Mouse (Mus musculus): ENCODE results near the gene Nyap2.
"Not testable (repeated sequence)": the region's sequence is repeated elsewhere in the genome, so short reads cannot be mapped to it uniquely, and the experiment has no call there.

Gene Nyap2

GRCm38 (mm10) chr1:81173303-81173702, 96.6 kb downstream of the Nyap2 start:
- in situ Hi-C loops (cut with MboI; ENCODE audit: unreplicated experiment in 2 of 2): no loop called here

- in situ Hi-C loops (cut with MboI; ENCODE audit: unreplicated experiment in 2 of 2): no loop called here
These were observed 103.0 kb downstream of the Nyap2 start for GRCm38 (mm10) chr1:81179725-81180124.

- in situ Hi-C loops (cut with MboI; ENCODE audit: unreplicated experiment in 2 of 2): no loop called here
These were observed 103.9 kb downstream of the Nyap2 start for GRCm38 (mm10) chr1:81180686-81181085.

GRCm38 (mm10) chr1:81209536-81209935, 132.8 kb downstream of the Nyap2 start:
- in situ Hi-C loops (cut with MboI; ENCODE audit: unreplicated experiment in 2 of 2): no loop called here

- in situ Hi-C loops (cut with MboI; ENCODE audit: unreplicated experiment in 2 of 2): no loop called here
These were observed 134.7 kb downstream of the Nyap2 start for GRCm38 (mm10) chr1:81211491-81211890.

- in situ Hi-C loops (cut with MboI; ENCODE audit: unreplicated experiment in 2 of 2): no loop called here
These were observed 143.0 kb downstream of the Nyap2 start for GRCm38 (mm10) chr1:81219790-81220189.

GRCm38 (mm10) chr1:81231759-81232406, 155.1 kb downstream of the Nyap2 start:
- in situ Hi-C loops (cut with MboI; ENCODE audit: unreplicated experiment in 2 of 2): no loop called here

GRCm38 (mm10) chr1:81232407-81232789, 155.6 kb downstream of the Nyap2 start:
- in situ Hi-C loops (cut with MboI; ENCODE audit: unreplicated experiment in 2 of 2): not testable (repeated sequence)

- in situ Hi-C loops (cut with MboI; ENCODE audit: unreplicated experiment in 2 of 2): no loop called here
These were observed 171.9 kb downstream of the Nyap2 start for GRCm38 (mm10) chr1:81248447-81249205.

- in situ Hi-C loops (cut with MboI; ENCODE audit: unreplicated experiment in 2 of 2): no loop called here
These were observed 173.3 kb downstream of the Nyap2 start for GRCm38 (mm10) chr1:81250068-81250467.

- in situ Hi-C loops (cut with MboI; ENCODE audit: unreplicated experiment in 2 of 2): no loop called here
These were observed 189.7 kb downstream of the Nyap2 start for GRCm38 (mm10) chr1:81266441-81266840.

- in situ Hi-C loops (cut with MboI; ENCODE audit: unreplicated experiment in 2 of 2): loop anchor here (5.0 to 25.0 kb wide), 4 partner anchors 554 to 1494 kb away; partner anchors contain the start of genes Mrpl44 (in 1 of the 2) and Wdfy1 (in 1 of the 2)
These were observed 204.2 kb downstream of the Nyap2 start for GRCm38 (mm10) chr1:81280978-81281377.

GRCm38 (mm10) chr1:81285633-81286032, 208.9 kb downstream of the Nyap2 start:
- in situ Hi-C loops (cut with MboI; ENCODE audit: unreplicated experiment in 2 of 2): loop anchor here (5.0 to 25.0 kb wide), 4 partner anchors 558 to 1498 kb away; partner anchors contain the start of genes Mrpl44 (in 1 of the 2) and Wdfy1 (in 1 of the 2)

GRCm38 (mm10) chr1:81287088-81287487, 210.3 kb downstream of the Nyap2 start:
- in situ Hi-C loops (cut with MboI; ENCODE audit: unreplicated experiment in 2 of 2): loop anchor here (5.0 to 25.0 kb wide), 4 partner anchors 560 to 1500 kb away; partner anchors contain the start of genes Mrpl44 (in 1 of the 2) and Wdfy1 (in 1 of the 2)

GRCm38 (mm10) chr1:81300735-81301134, 224.0 kb downstream of the Nyap2 start:
- in situ Hi-C loops (cut with MboI; ENCODE audit: unreplicated experiment in 2 of 2): loop anchor here (10.0 to 25.0 kb wide), 2 partner anchors 1684 to 1762 kb away; partner anchors contain the start of genes A030005K14Rik (in 1 of the 2) and Krtap28-13 (in 1 of the 2)

GRCm38 (mm10) chr1:81301661-81302060, 224.9 kb downstream of the Nyap2 start:
- in situ Hi-C loops (cut with MboI; ENCODE audit: unreplicated experiment in 2 of 2): loop anchor here (10.0 to 25.0 kb wide), 2 partner anchors 1683 to 1761 kb away; partner anchors contain the start of genes A030005K14Rik (in 1 of the 2) and Krtap28-13 (in 1 of the 2)

- in situ Hi-C loops (cut with MboI; ENCODE audit: unreplicated experiment in 2 of 2): loop anchor here (10.0 to 25.0 kb wide), 2 partner anchors 1681 to 1759 kb away; partner anchors contain the start of genes A030005K14Rik (in 1 of the 2) and Krtap28-13 (in 1 of the 2)
These were observed 226.6 kb downstream of the Nyap2 start for GRCm38 (mm10) chr1:81303389-81303788.

GRCm38 (mm10) chr1:81307407-81307806, 230.7 kb downstream of the Nyap2 start:
- in situ Hi-C loops (cut with MboI; ENCODE audit: unreplicated experiment in 2 of 2): loop anchor here (5.0 to 25.0 kb wide), 4 partner anchors 1125 to 1755 kb away; partner anchors contain the start of genes A030005K14Rik (in 1 of the 2) and Krtap28-13 (in 1 of the 2)

- in situ Hi-C loops (cut with MboI; ENCODE audit: unreplicated experiment in 2 of 2): loop anchor here (5.0 to 25.0 kb wide), 4 partner anchors 1126 to 1754 kb away; partner anchors contain the start of genes A030005K14Rik (in 1 of the 2) and Krtap28-13 (in 1 of the 2)
These were observed 231.2 kb downstream of the Nyap2 start for GRCm38 (mm10) chr1:81307934-81308333.

- in situ Hi-C loops (cut with MboI; ENCODE audit: unreplicated experiment in 2 of 2): loop anchor here (5.0 to 25.0 kb wide), 5 partner anchors 205 to 1752 kb away; partner anchors contain the start of genes A030005K14Rik (in 1 of the 2) and Krtap28-13 (in 1 of the 2)
These were observed 233.4 kb downstream of the Nyap2 start for GRCm38 (mm10) chr1:81310087-81310626.
